In genomic region chr17:12420886-12421574, GRCm38 (mm10) we compare ENCODE assay signal across 9 mouse cellular contexts. TPM values are rescaled to one million over a fixed set of nuclear protein-coding genes. Genes with fewer than 3 reads are reported as not detected.
DNase-seq lines count a peak whose midpoint lies in the region; ATAC-seq and TF ChIP-seq lines count a peak whose summit lies in the region.
"Had no signal": no experiment of that assay in that cellular context is flagged by ENCODE, and none has a peak within 500 bp of the region (broad histone marks: within the 10 kb centered on the region; RNA-seq: fewer than 3 reads in every experiment).

No protein-coding gene starts in this region.

- H3K4me2 ChIP-seq in heart, postnatal 0 days (ENCODE audit: low read depth, low read length), result no peak overlapping the region

- ATAC-seq in heart, postnatal 0 days (ENCODE audit: insufficient read depth, low read depth), result no peak

- H3K9ac ChIP-seq in heart, postnatal 0 days (replicated peaks; ENCODE audit: low read depth, low read length), result no peak overlapping the region

- no peaks in the 10 kb centered on the region; the same call in 1 of the 2 replicates for H3K4me1 ChIP-seq in heart, postnatal 0 days (ENCODE audit: control insufficient read depth, insufficient read depth)

- TF ChIP-seq CTCF in heart, postnatal 0 days (IDR thresholded peaks at IDR 0.05; ENCODE audit: low read depth), result peak; percentile 46

- no peaks in the 10 kb centered on the region for H3K9me3 ChIP-seq in heart, postnatal 0 days (replicated peaks; ENCODE audit: control insufficient read depth, low read length)

- H3K4me3 ChIP-seq in heart, postnatal 0 days (ENCODE audit: low read depth, low read length), result no peak overlapping the region

- H3K27me3 ChIP-seq in heart, postnatal 0 days (ENCODE audit: control insufficient read depth, insufficient read depth, low read length), result no peaks in the 10 kb centered on the region

- DNase-seq in heart, postnatal 0 days (ENCODE audit: low spot score), result no peak
- DNase-seq in heart, postnatal 10 days, result no peak
- DNase-seq in retina, postnatal 1 day, result peak; percentile 24
- DNase-seq in retina, embryonic 14.5 days (ENCODE audit: low spot score), result no peak
- DNase-seq in c-Kit-positive CD71-positive TER-119-positive erythroid progenitor cells, embryonic 14.5 days (ENCODE audit: low spot score), result peak; percentile 7
- DNase-seq in thymus, postnatal 0 days (ENCODE audit: low spot score), result peak; percentile 45
- no peak for DNase-seq in embryo, embryonic 9.5 days (ENCODE audit: extremely low spot score)
- no peak for DNase-seq in cerebellum, adult 8-10 months

- TF ChIP-seq EP300 in heart, postnatal 0 days (IDR thresholded peaks at IDR 0.05; ENCODE audit: low read depth), result no peak

- no peak overlapping the region for H3K27ac ChIP-seq in heart, postnatal 0 days (ENCODE audit: low read depth)

- H3K36me3 ChIP-seq in heart, postnatal 0 days (replicated peaks; ENCODE audit: control insufficient read depth, insufficient read depth, low read length), result no peaks in the 10 kb centered on the region

- WGBS in heart, postnatal 0 days, result 60% methylated on average over 16 of the region's 16 CpGs

- intact Hi-C loops in heart, postnatal 10 days (cut with DNase I), result no loop called here

RNA-seq across cellular contexts. Expression of gene Plg, which starts 42.6 kb away (rescaled TPM):
- 0.12 and 0.38 TPM in 2 replicates for total RNA-seq in heart, postnatal 0 days (2014; rRNA removed; ENCODE audit: low replicate concordance)
- polyA plus RNA-seq in heart, postnatal 0 days (2015; fragmentation: Nextera tagmentation; extraction: Ambion mirVana), result not detected in 2 replicates
- total RNA-seq in heart, postnatal 10 days (2021), result not detected
- 0.05 TPM in 1 of 2 replicates, not detected in the other for polyA plus RNA-seq in thymus, postnatal 0 days (2015; fragmentation: Nextera tagmentation; extraction: Ambion mirVana)
- total RNA-seq: layer of hippocampus, postnatal 10 days had no signal

Comparison
In these comparisons a context has a peak if more than half of its experiments do, and no peak if none do; other contexts are left out.
1. DNase-seq: peak in retina, postnatal 1 day (single experiment), c-Kit-positive CD71-positive TER-119-positive erythroid progenitor cells, embryonic 14.5 days (single experiment) and thymus, postnatal 0 days (single experiment); none in heart, postnatal 0 days (single experiment), heart, postnatal 10 days (0 of 2), retina, embryonic 14.5 days (single experiment), embryo, embryonic 9.5 days (single experiment) and cerebellum, adult 8-10 months (single experiment).